Mouse (Mus musculus): ENCODE data around the gene Ttc27. TPM values are rescaled to one million over a fixed set of nuclear protein-coding genes. Genes with fewer than 3 reads are reported as not detected.

Gene Ttc27
- polyA plus RNA-seq, 1 experiment: 5.9 TPM

DNA sequence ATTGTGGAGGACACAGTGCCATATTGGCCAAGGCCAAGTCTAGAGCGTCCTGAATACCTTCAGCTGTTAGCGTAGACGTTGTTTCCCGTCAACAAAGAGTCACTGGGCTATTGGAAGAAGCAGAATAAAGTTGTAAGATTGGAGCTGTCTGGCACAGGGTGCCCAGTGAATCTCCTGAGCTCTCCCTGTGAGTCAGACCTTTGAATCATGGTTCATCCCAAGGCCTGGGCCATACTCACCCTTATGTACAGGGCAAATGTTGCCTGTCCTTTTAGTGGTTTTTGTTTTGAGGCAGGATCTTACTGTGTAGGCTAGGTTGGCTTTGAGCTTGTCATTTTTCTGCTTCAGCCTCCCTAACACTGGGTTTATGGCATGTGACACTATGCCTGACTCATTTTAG is 91.4 kb downstream of the Ttc27 start:
- 90% methylated on average over 4 of the region's 4 CpGs for WGBS
- DNase-seq (ENCODE audit: low read depth, low spot score): no peak

DNA sequence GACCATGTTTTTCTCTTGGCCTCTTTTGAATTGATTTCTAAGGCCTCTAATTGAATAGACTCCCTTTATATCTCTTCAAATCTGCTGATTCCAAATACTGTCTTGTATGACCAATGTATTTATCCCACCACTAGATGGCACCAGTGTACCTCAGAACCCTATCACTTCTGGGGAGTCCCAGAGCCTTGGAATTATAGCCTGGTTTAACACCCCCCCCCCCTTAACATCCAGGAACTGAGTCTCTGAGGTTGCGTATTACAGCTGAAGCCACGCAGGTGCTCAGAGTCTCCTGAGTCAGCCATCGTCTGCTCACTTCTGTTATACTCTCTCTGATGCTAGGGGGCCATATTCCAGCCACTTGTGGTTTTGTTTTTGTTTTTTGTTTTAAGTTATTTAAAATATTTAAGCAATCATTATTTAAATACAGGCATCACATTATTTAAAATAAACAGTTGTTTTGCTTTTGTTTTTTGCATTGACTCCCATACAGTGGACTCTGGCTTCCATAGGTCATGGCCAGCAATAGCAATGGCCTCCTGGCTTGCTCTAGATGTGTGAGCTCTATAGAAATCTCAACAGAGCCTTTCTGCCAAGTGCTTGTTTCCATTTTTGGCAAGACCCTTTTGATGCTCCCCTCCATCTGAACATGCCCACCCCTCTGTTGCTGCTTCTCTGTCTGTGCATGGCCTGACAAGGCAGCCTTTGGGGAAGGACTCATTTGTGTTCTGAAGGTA is 93.5 kb downstream of the Ttc27 start:
- peak; percentile 31 for DNase-seq (ENCODE audit: low read depth, low spot score)
- 42% methylated on average over 3 of the region's 3 CpGs for WGBS

DNA sequence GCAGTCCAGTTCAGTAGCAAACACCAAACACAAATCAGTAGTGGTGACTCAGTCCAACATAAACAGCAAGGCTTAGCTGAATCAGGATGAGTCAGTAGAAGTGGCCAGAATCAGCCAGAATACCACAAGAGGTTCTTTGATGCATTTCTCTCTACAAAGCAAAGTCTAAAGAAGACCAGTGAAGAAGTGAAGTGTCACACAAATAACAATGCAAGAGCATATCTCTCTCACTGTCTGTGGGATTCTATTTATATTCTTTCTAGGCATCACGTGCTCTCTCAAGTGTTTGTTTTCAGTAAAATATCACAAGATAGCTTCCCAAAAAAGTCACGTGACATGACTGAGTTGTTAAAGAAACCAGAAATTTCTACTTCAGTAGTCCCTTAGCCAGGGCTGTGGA is 102.2 kb downstream of the Ttc27 start:
- DNase-seq (ENCODE audit: low read depth, low spot score): no peak
- WGBS: 60% methylated on average over 2 of the region's 2 CpGs

DNA sequence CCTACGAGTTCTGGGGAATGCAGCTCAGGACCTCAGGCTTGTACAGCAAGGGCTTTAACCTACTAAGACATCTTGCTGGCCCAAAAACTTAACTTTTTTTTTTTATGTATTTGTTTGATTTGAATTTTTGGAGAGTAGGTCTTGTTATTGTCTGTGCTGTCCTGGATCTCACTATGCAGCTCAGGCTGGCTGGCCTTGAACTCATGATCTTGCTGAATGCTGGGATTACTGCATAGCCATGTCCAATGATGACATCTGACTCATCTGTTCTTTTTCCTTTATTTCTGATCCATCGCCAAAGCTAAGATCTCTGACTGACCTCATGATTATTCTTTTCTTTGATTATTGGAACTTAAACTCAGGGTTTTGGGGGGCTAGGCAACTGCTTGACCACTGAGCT is 113.3 kb downstream of the Ttc27 start:
- WGBS: 93% methylated on average over 2 of the region's 2 CpGs
- DNase-seq (ENCODE audit: low read depth, low spot score): no peak

DNA sequence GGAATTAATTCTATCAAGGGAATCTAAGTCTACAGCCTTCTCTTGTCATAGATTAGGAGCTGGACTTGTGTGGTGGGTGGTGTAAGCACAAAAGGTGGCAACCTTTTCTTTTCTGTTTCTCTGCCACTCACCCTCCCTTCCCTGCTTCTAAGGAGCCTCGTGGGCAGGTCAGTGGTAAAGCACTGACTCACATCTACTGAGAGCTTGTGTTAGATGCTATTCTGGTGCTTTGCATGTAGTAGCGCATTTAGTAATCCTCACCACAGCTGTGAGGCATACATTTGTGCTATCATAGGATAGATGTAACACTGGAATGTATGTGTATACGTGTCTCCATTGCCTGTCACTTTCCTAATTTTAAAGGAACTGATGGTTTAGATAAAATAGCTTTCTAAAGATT is 124.2 kb downstream of the Ttc27 start:
- no peak for DNase-seq (ENCODE audit: low read depth, low spot score)
- 83% methylated on average over 3 of the region's 3 CpGs for WGBS

DNA sequence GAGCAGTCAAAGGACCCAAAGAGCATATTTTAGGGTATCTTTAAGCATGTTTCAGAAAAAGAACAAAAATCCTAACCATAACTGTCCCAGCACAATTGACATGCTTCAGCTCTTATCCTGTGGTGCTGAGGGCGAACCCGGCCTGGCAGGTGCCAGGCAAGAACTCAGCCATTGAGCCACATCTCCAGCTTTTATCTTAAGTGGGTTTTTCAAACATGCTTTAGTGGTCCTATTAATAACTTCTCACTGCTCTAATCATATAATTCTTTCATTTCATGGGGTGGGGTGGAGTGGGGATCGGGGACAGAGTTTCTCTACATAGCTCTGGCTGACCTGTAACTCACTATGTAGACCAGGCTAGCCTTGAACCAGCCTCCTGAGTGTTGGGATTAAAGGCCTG is 125.1 kb downstream of the Ttc27 start:
- WGBS: 96% methylated on average over 3 of the region's 3 CpGs

DNA sequence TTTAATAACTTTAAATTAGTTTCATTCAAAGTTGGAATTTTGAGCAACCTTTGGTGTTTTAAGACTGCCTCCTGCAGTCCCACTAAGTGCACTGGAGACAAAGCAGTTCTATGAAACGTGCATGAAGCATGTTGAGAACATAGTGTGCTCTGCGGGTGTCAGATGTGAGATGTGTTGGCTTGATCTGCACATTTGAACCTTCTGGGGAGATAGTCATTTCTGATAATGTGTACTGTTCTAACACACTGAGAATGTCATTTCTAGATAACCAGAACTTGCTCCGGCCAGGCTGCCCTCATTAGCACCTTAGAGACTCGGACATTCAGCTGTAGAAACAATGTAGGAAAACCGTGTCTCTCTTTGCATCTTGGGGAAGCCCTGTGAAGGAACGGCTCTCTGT is 126.0 kb downstream of the Ttc27 start:
- WGBS: 94% methylated on average over 6 of the region's 6 CpGs
- no peak for DNase-seq (ENCODE audit: low read depth, low spot score)

More for the DNA sequence above, 125.1 kb downstream of the Ttc27 start:
- DNase-seq (ENCODE audit: low read depth, low spot score): no peak

DNA sequence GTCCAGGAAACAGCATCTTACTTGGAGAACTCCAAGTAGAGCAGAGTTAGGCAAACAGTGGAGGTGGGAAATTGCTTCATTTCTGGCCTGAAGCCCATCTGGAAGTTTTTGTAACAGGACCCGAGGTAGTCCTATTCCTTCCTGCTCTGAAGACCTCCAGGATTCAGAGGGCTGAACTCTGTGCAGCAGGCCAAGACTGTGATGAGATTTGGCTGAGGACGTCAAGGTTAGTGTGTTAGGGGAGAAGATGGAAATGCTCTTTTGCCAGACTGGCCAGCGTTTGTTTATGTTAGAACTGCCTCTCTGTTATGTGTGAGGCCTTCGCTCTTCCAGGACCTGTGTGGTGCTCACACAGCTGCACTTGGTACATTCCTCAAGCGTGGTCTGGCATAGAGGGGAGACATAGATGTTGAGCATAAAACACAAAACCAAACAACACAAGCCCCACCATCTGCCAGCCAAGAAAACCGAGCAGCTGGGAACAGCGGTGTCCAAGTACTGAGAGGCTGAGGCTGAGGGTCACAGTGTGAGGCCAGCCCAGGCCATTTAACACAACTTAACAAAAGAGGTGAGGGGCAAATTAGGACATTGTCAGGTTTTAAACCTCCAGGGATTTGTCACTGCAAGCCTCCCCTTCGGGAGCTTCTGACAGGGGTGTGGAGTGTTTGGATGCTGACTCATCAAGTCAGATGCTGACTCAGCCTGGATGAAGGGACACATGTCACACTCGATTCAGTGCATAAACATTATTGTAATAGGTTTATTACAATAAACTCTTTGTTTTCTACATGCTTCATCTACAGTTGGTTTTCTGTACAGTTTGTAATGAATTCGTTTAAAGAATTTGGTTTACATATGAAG is 128.7 kb downstream of the Ttc27 start:
- no peak for DNase-seq (ENCODE audit: low read depth, low spot score)
- WGBS: 52% methylated on average over 10 of the region's 10 CpGs

DNA sequence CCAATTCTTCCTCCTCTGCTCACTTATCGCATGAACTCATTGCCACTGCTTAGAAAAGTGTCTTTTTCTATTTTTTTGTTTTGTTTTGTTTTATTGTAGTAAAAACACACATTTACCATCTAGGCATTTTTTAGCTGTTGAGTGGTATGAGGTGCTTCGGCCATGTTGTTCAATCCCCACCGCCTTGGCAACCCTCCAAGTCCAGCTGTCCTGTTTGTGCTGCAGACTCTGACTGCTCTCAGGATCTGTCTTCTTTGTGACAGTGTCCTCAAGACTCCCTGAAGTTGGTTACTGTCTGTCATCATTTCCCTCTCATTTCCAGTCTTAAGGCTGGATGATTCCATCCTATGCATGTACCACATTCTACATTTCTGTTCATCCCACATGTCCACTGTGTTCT is 132.7 kb downstream of the Ttc27 start:
- 92% methylated on average over 3 of the region's 3 CpGs for WGBS

DNA sequence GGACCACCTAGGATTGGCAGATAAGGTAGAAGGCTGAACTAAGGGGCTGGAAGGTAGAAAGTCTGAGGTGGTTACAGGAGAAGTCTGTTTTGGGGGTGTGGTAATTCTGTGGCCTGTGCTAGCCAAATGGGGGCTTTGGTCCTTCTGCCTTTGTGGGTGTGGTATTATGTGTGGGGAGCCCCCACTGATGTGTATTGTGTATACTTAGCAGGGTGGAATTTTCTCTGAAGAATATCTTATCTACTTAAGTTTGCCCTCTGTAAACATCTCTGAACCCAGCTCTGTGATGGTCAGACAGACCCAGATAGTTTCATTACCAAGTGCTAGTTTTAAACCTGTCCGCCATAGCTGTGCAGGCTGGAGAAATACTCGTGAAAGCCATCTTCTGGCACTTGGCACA is 141.8 kb downstream of the Ttc27 start:
- WGBS: 80% methylated on average over 2 of the region's 2 CpGs
- no peak for DNase-seq (ENCODE audit: low read depth, low spot score)

More for the DNA sequence above, 132.7 kb downstream of the Ttc27 start:
- DNase-seq (ENCODE audit: low read depth, low spot score): no peak

DNA sequence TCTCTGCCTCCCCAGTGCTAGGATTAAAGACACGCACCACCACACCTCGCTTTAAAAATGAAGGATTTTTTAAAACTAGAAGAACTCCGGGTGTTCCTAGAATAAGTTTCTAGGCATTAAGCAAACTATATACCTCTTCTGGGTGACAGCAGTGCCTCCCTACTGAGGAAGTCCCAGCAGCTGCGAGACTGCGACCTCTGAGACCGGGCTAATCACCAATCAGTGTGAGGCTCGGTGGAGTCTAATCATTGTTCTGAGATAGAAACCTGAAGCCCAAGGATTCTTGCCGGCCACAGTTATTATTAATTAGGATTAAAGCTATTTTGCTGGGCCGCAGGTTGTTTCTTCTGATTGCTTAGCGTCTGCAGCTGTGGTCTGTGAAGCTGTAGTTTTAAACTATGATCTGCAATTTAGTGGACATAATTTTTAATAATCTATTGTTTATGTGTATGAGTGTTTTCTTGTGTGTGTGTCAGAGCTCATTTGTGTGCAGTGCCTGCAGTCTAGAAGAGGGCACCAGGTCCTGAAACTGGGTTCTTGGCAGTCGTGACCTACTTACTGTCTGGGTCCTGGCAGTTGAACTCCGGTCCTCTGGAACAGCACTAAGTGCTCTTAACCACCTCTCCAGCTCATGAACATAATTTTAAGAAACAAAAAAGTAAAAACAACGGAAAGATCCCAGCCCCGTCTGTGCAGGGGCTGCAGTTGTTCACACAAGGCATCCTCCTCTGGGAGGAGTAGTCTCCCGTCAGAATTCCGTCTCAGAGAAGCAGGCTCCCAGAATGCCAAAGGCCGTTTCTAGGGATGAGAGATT is 142.9 kb downstream of the Ttc27 start:
- DNase-seq (ENCODE audit: low read depth, low spot score): no peak
- WGBS: 84% methylated on average over 17 of the region's 17 CpGs

DNA sequence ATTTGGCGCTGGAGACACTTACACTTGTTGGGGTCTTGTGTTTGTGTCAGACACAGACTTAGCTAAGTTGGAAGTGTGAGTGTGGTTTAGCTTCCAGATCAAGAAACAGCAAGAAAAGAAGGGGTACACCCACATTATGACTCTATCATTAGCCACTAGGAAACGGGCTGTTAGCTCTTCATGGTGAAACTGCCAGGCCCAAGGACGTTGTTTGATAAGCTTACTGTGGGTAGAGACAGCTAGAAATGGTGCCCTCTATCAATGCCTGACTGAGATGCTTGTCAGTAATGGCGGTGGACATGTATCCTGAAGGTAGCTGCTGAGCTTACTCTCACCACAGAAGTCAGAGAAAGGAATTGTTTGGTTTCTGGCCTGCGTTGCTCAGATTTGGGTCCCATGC is 146.3 kb downstream of the Ttc27 start:
- DNase-seq (ENCODE audit: low read depth, low spot score): no peak
- 93% methylated on average over 5 of the region's 5 CpGs for whole genome bisulfite sequencing

DNA sequence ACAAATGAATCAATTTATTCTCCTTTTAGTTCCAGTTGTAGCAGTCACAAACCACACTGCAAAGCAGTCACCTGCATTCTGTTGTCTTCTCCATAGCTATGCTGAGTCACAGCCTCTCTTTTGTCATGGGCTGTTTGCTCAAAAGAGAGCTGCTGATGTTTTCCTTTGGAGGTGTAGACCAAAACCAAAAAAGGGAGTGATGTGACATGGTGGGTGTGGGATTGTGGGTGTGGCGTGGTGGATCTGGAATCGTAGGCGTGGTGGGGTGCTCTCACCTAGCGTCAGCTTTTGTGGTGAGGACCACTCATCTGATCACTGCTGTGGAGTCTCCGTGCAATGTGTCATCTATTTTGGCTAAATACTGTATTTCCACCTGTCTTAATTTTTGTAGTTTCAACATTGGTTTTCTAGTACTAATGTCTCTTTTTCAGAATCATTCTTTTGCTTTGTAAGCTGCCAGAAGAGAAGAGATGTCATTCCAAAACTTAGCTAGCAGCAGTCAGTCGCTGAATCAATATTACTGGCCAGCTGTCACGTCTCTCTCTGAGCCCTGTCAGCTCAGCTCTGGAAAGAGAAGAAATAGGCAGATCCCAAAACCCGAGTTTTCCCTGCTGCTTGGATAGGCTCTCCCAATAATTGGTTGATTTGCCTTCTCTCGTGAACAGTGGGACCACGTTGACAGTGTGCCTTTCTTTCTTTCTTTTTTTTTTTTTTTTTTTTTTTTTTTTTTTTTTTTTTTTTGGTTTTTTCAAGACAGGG is 147.4 kb downstream of the Ttc27 start:
- WGBS: 92% methylated on average over 10 of the region's 10 CpGs
- no peak for DNase-seq (ENCODE audit: low read depth, low spot score)

DNA sequence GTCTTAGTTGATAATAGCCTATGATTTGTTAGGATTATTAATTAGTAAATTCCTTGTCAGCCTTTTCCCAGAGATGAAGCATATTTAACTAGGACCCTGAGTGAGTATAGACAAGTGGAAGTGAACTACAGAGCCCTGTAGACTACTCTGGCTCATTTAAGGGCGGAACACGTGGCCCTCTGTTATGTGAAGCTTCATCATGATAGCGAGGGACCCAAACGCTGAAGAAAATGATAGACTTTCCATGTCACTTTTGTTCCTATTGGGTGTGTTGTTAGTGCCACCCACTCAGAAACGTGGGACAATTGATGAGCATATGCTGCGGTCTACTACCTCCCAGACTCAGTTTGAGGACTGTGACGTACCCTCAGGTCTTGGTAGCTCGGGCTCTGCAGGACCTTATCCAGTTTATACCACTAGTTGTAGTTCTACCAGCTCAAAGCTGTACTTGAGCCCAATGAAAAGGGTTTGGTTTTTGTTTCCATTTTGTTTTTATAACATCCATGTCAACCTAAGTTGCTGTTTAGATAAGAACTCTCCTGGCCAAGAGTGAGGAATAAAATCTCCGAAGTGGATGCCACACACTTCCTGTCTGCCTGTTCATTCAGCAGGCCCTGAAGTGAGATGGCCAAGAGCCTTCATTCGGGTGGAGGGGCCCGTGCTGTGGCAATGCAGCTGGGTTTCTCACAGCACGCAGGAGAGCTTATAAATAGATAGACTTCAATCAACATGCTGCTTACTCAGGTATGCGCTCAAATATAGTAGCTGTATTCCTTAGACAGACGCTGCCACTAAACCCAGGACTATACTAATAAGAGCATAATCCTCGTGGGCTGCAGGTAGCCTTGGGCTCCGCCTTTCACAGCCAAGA is 148.4 kb downstream of the Ttc27 start:
- 62% methylated on average over 16 of the region's 16 CpGs for WGBS
- DNase-seq (ENCODE audit: low read depth, low spot score): no peak

DNA sequence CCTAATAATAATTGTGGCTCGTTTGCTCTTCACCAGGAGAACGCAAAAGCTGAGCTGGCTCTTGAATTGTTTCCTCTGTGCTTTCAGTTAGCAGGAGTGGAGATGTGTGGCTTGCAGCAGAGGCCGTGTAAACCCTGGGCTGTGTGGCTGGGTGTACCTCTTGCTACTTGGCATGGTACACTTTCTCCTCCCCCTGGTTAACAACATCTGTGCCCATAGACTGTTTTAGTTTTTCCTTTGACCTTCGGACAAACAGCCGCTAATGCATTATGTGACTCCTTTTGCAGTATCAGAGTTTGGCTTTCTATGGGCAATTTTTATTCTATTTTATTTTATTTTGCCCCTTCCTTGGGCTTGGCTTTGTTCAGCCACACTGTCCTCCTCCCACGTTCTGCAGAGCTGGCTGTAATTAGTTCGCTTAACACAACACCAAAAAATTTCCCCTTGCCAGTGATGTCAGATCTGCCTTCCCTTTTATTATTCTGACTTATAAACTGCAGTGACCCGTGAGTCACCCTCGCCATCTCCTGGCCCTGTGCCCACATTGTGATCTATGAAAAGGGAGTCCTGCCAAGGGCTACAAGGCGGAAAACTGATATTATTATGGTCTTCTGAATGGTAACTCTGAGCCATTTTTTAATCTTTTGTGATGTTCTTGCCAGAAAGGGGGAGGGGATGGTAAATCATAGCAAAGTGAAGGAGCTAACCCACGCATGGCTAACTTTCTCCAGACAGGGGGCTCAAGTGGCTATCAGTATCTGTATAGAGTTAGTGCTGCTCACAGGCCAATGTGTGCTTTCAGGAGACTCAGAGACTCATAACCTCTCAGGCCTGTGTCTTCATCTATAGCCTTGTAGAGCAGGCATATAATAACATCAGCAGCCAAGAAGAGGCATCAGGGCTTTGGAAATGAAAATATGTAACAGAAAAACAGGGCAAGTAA is 149.3 kb downstream of the Ttc27 start:
- 13% methylated on average over 11 of the region's 11 CpGs for WGBS
- peak; percentile 46 for DNase-seq (ENCODE audit: low read depth, low spot score)

DNA sequence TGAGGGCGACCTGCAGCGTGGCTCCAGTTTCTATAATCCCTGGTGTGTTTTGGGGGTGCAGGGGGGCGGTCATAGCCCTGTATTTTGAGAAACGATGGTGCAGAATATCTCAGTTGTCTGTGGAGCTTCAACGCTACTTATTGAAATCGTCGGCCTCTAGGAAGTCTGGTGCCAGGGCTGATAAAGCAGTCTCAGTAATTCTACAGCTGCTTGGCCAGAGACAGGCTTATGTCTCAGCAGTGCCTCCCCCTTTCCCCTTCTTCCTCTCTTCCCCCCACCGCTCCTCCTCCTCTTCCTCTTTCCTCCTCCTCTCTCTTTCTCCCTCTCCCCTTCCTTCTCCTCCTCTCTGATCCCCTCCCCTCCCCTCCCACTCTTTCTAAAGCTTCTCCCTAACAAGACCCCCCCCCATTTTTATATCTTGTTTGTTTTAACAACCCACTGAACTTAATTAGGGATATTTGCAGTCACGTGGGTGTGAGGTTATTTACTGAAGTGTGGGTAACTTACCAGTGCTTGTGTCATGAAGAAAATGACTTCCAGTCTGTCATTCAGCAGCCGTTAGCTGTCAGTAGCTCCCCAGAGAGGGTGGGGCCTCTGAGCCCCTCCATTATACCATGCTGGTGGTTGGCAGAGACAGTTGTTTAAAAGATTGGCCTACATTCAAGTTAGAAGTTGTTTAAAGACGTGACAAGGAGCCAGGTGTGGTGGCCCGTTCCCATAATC is 150.8 kb downstream of the Ttc27 start:
- WGBS: 61% methylated on average over 12 of the region's 12 CpGs
- DNase-seq (ENCODE audit: low read depth, low spot score): no peak

DNA sequence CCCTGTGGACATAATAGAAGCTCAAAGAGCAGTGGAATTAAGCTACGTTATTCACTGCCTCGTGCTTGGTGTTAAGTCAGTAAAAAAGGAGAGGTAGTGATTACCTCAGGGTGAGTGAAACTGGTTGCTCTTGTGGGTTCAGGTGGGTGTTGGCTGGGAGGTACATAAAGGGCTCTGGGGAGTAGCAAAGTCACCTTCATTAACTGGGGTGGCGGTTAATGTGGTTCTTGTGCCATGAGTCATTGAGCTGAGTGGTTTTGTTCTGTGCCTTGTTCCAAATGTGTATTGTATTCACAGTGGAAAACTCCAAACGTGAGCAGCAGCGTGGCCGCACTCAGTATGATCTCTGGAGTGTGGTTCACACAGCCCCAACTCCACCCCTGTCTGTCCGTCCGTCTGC is 152.0 kb downstream of the Ttc27 start:
- DNase-seq (ENCODE audit: low read depth, low spot score): no peak
- 44% methylated on average over 8 of the region's 8 CpGs for WGBS
